Mouse (Mus musculus) thymus, postnatal 0 days (tissue): Measurements from ENCODE around the gene Ocm. TPM values are rescaled to one million over a fixed set of nuclear protein-coding genes. Genes with fewer than 3 reads are reported as not detected.

ENCODE experiments used
- DNase-seq: peaks from one replicate; pipeline ENCODE4 v3.0.0-alpha.2; 2015; ENCODE audit warnings: low spot score
- polyA plus RNA-seq: library from polyadenylated mRNA; unstranded; fragments of >200 nt; fragmentation: Nextera tagmentation; extraction: Ambion mirVana; gene quantifications from 2 replicates; pipeline ENCODE4 v1.2.1, GENCODE M21; 2015

Ocm gene
- polyA plus RNA-seq, 1 experiment from 2014 or later, result 0.30 TPM

- no peak for DNase-seq
These were observed 23.8 kb downstream of the Ocm start for GRCm38 (mm10) chr5:144002461-144003192.

GRCm38 (mm10) chr5:143999409-143999808, 27.1 kb downstream of the Ocm start:
- no peak for DNase-seq

- no peak for DNase-seq
These were observed 31.7 kb downstream of the Ocm start for GRCm38 (mm10) chr5:143994632-143995365.

- no peak for DNase-seq
These were observed 32.6 kb downstream of the Ocm start for GRCm38 (mm10) chr5:143993849-143994248.

- no peak for DNase-seq
These were observed 33.2 kb downstream of the Ocm start for GRCm38 (mm10) chr5:143993260-143993659.

DNA sequence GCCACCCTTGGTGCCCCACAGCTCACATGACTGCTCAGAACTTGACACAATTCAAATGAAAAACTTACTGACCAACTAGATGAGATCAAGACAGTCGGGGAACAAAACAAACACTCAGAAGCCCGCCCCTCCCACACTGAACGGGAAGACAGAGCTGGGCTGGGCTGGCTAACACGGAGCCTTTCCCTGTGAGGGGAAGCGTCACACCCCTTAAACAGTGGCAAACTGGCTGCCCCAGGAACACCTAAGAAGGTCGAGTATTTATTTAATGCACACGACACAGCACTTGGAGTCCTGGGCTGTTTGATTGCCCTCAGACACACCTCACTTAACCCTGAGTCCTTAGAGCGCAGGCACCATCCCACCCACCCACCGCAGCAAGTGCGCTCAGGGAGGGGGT, 33.8 kb downstream of the Ocm start:
- no peak for DNase-seq

- DNase-seq, result no peak
These were observed 36.4 kb downstream of the Ocm start for GRCm38 (mm10) chr5:143990086-143990485.

- DNase-seq, result no peak
These were observed 37.4 kb downstream of the Ocm start for GRCm38 (mm10) chr5:143989046-143989445.

DNA sequence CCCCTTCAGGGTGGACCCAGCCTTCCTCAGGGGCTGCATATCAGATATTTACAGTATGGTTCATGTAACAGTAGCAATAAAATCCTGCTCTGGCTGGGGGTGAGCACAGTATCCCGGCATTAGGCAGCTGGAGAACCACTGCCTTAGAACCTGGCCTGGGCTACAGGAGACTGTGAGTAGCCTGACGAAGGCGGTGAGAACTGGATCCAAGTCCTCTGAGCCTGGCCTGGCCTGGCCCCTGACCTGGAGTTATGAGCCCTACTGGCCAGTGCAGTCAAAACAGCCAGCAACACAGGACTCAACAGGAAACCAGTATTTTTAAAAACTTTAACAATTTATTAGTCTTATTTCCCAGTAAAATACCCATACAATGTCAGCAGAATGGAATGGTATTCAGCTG, 38.9 kb downstream of the Ocm start:
- DNase-seq, result no peak

DNA sequence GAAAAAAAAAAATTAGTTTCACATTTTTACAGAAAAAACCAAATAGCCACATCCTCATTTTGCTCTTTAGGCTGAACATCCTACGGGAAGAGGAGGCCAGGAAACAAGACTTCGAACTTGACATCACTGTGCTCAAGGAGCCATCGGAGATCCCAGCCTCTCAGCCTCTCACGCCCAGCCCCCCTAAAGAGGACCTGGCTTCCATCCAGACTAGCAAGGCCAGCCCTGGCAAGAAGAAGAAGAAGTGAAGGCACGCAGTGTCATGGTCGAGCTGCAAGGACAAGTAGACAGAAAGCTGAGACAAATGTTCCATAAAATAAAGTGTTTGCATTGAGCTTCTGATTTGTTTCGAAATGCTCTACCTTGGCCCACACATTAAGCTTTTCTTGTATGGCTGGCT, 41.1 kb downstream of the Ocm start:
- DNase-seq, result no peak

GRCm38 (mm10) chr5:143982361-143982760, 44.1 kb downstream of the Ocm start:
- DNase-seq, result no peak

GRCm38 (mm10) chr5:143980858-143981257, 45.6 kb downstream of the Ocm start:
- no peak for DNase-seq

DNA sequence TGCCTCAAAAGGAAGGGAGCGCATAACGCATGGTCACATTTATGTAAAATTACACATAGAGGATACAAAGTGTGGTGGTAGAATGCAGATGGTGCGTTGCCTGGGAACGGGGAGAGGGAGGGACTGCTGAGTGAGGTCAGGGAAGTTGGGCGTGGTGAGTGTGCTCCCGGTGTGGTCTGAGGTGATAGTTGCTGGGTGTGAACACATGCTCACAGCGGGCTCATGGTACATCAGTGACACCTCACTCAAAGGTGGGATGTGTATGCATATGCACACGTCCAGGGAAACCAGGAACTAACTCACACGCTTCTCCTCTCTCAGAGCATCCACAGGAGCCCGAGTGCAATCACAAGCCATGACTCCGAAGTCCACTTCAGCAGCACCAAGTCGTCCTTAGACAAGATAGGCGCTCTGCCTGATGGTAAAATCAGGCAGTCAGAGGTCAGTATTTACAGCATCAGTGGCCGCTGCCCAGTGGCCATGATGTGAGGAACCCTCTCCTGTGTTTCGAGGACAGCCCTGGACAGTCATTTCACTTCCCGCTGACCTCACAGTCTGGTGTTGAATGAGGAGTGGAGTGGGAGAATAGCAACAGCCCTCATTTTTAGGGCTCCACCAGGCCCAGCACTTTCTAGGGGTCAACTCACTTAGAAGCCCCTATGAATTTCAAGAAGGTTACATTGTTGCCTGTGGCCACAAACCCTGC, 49.6 kb downstream of the Ocm start:
- no peak for DNase-seq

DNA sequence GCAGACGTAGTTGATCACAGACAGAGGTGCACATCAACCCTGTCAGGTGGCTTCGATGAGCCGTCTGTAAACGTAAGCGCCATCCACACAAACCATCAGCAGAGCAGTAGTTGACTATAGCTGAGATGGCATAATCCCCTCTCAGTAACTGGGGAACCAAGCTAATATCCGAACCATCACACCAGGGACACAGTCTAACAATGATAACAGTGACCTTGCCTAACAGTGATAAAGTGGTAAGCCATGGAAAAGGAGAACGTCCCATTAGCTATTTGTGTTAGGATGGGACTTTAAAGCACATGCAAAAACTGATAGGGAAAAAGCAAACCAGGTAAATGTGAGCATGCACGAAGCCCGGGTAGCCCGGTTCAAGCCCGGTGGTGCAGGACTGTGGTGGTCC, 50.2 kb downstream of the Ocm start:
- DNase-seq, result no peak

- DNase-seq, result no peak
These were observed 50.9 kb downstream of the Ocm start for GRCm38 (mm10) chr5:143975631-143975933.

DNA sequence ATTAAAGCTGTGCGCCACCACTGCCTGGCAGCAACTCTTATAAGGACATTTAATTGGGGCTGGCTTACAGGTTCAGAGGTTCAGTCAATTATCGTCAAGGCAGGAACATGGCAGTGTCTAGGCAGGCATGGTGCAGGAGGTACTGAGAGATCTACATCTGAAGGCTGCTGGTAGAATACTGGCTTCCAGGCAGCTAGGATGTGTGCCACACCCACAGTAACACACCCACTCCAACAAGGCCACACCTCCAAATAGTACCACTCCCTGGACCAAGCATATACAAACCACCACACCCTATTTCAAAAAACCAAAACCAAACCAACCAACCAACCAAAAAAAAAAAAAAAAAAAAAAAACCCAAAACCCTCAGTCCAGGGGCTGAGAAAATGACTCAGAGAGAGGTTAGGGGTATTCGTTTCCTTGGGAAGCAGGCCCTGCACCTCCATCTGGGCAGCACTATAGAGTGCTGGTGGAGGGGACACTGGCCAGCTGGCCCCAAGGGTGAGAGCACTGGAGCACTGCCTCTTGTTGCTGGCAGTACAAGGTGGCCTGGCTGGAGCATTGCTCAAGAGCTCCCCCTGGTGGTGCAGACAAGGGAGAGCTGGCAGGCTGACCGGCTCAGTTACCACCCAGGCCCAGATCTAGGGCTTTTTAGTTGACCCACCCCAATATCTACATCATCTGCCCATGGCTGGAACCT, 51.4 kb downstream of the Ocm start:
- peak; percentile 50 for DNase-seq

- no peak for DNase-seq
These were observed 53.8 kb downstream of the Ocm start for GRCm38 (mm10) chr5:143972628-143973027.

Other genes starting within 250 kb of the Ocm start
- gene Eif2ak1, start 208.9 kb downstream of the Ocm start, polyA plus RNA-seq, result 30.3 and 30.9 TPM in 2 replicates
- gene Ankrd61, start 129.0 kb downstream of the Ocm start, polyA plus RNA-seq, result 0.13 and 0.20 TPM in 2 replicates
- 83.7 and 88.0 TPM in 2 replicates for gene Aimp2, start 116.8 kb downstream of the Ocm start, polyA plus RNA-seq
- 25.7 and 28.6 TPM in 2 replicates for gene Pms2, start 116.7 kb downstream of the Ocm start, polyA plus RNA-seq
- 0.79 and 1.1 TPM in 2 replicates for gene Gm42421, start 98.5 kb downstream of the Ocm start, polyA plus RNA-seq
- 0.49 and 0.71 TPM in 2 replicates for gene Rsph10b, start 93.6 kb downstream of the Ocm start, polyA plus RNA-seq
- 80.3 and 87.6 TPM in 2 replicates for gene Ccz1, start 11.8 kb downstream of the Ocm start, polyA plus RNA-seq
- gene Lmtk2, start 73.8 kb upstream of the Ocm start, polyA plus RNA-seq, result 3.1 and 3.4 TPM in 2 replicates
- gene Bhlha15, start 163.6 kb upstream of the Ocm start, polyA plus RNA-seq, result 0.05 and 0.13 TPM in 2 replicates
- gene Tecpr1, start 196.9 kb upstream of the Ocm start, polyA plus RNA-seq, result 37.6 and 51.3 TPM in 2 replicates
- gene Bri3, start 217.8 kb upstream of the Ocm start, polyA plus RNA-seq, result 83.1 and 87.9 TPM in 2 replicates